Mouse (Mus musculus) embryo, embryonic 10 days (tissue): Measurements from ENCODE around the gene Kalrn.

Source experiments
- DNase-seq: peaks from one replicate; pipeline ENCODE4 v3.0.0-alpha.2; 2015; ENCODE audit warnings: low spot score

Gene Kalrn

DNA sequence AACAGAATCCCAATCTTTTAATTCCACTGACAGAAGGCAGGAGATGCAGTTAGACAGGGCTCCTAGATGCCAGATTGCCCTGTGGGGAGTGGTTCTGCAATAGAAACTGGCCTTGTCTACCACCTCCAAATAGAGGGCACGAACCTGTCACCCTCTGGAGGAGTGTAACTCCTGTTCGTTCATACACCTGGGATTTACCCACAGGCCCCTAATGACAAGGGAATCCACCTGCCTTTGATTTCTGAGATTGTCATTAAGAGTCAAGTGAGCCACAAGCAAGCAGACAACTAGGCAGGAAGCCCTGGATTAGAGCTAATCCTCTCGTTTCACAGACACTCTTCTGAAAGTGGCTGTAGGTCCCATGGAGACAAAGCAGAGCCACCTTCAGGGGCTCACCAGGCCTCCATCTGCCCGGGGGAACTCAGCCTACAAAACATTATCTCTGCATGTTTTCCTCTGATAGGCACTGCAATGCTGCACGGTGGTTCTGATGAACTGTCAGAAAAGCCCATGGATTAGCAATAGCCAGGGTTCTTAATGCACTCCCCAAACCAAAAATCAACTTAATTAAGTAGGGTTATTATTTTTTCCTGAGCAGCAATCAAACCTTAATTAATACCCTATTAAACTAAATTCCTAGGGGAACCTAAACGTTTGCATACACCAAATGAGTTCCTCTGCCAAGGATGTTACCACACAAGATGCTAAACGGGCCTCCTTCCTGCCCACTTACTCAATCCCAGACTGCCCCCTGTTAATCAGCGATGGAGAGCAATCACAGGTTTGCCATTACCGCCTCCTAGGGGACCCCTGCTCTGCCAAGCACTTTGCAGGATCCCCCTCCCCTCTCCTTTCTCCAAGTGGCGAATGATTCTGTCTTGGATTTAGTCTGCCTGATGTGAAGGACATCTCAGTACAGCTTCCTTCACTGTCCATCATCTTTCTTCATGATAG is 312.1 kb downstream of the Kalrn start:
- DNase-seq, result no peak

DNA sequence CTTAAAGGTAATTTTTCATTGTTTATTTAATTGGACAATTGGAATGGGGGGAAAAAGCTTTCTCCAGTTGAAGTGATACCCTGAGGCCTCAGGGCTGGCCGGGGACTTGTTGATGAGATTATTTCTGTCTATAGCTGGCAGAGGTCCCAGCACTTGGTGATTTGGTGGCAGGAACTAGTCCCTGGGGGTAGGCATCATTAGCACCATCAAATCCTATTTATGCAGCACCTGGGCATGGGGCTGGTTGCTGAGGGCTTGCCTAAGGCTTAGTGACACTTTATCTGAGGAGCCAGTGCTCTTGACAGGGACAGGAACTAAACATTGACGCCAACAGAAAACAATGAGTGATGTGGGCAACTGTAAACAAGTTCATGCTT is 318.7 kb downstream of the Kalrn start:
- DNase-seq, result no peak

DNA sequence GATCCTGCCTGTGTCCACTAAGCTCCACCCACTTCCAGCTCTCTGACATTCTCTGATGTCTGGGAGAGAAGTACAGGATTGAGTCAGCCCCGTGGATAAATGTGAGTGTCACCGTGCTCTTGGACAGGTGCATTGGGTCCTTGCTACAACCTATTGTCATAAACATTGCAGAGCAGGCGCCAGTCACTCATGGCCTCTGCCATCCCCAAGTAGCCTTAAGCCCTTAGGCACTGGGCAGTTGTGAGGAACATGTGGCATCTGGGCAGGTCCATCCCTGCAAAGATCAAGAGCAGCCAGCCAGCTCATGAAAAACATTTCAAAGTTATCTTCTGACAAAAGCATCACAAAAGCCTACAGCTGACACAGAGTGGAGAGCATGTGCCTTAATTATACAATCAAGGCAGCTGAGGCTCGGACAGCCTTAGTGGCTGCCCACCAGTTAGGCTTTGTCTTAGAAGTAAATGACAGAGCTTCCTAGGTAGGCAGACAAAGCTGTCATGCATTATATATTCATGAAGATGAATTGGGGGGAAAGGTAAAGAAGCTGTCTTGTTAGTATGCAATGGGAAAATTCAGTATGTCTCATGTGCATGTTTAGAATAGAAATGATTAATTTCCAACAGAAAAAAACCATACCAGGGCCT is 319.2 kb downstream of the Kalrn start:
- no peak for DNase-seq

DNA sequence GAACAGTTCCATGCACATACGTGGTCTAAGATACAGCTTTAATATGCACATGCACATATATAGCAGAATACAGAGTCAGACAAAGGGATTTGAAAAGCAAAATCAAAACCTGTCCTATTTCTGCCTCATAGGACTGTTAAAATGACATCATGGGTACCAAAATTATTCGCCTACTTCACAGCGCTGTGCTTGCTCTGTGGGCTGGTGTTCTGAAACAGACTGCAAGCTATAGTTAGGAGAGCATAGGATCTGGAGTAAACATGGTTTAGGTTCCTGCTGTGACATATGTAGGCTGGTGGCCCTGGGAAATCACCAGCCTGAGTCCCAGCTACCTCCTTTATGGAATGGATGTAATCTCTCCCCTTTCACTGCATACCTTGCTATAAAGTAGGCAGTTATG is 320.7 kb downstream of the Kalrn start:
- no peak for DNase-seq

DNA sequence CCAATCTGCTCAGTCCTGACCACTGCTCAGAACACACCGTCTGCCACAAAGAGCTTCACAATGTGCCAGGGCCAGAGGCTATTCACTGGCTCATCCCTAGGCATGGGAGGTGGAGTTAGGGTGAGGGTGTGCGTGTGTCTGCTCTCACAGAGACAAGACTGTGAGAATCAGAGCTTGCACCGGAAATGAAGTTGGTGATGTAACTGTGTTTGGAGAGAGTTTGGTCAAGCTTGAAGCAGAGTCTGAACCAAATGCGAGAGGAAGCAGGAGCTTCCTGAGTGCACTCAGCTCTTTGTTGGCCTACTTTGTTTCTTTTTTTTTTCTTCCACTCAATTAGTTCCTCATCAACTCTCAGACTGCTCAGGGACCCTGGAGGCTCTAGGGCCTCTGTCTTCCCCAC is 325.1 kb downstream of the Kalrn start:
- no peak for DNase-seq

DNA sequence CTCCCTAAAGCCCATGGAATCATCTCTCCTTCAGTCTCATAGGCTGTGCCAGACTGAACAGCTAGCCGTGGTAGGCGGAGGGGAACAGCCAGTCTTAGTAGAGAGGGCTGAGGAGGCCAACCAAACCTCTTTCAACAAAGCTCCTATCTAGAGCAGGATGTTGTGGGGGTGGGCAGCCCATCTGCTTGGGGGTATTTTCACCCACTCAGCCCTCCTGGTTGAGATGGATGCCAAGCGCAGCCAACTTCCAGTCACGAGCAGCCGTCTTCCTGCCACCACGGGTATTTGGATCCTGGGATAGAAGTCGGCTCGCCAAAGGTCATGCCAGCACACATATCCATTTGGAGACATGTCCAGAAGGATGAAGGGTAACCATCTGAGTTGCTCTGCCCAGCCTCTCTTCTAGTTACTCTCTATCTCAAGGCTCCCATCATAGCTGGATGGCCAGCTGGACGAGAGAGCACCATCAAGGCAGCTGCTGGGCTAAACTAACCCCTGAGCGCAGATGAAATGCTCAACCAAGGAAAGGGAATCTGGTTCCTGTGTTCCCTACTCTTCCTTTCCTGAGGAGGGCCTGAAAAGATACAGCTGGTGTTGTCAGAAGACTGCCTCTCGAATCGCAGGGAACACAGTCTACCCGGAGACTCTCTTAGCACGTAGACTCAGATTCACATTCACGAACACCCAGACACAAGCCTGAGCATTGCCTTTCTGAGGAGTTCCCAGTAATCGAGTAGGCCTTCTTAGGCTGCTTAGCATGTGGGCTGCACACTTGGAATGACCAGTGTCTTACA is 331.2 kb downstream of the Kalrn start:
- no peak for DNase-seq

DNA sequence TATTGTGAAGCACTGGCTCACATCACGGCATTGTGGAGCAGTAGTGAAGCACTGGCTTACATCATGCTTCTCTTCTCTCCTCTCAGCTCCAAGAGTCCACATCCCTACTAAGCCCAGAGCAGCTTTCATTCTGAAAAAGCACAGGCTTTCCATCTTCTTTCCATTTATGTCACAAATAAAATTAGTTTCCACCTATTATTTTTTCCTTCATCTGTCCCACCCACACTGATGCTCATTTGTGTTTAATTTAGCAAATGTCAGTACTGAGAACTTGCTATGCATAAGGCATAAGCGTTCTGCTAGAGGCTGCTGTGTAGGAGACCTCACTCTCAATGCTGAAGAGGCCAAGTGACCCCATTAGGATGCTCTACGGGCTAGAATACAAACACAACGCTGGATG is 333.7 kb downstream of the Kalrn start:
- no peak for DNase-seq

DNA sequence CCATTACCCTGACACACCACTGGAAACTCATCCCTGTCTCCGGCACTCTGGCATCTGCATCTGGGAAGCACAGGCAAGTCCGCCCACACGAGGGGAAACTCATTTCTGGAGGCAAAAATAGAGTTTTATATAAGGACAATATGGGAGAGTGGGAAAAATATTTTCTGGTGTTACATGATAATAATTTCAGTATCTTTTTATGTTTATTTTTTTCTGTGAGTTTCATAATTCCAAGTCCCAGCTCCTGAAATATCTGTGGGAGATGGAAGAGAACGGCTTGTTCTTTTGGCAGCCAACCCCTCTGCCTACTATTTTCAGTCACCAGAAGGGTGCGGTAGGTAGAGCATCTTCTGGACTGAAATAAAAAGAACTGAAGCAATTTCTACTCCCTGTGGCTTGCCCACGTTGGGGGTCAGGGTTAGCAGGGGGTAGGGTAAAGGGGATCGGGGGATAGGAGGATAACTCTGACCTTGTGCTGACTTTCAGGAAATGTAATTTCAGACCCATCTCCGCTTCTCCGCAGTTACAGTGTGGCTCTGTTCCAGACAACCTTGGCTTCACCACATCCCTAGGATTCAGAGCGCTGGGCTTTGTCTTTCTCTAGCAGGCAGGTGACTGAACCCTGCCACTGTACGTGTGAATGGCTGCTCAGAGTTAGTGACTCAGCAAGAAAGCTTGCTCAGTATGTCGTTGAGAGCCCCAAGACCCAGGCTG is 336.3 kb downstream of the Kalrn start:
- no peak for DNase-seq

DNA sequence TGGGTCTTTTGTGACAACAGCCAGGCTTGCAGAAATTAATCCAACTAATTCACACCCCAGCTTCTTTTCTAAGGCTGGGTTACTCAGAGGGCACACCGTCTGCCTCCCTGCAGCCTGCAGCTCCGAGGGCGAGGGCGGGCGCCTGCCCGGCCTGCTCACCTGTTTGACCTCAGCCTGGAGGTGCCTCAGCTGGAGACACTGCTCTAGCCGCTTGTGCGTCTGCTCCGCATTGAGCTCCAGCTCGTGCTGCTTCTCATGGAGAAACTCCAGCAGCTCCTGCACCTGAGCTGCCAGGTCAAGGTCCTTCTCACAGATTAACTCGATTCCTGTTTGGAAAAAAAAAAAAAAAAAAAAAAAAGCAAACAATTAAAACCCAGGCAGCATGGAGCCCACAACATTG is 338.2 kb downstream of the Kalrn start:
- DNase-seq, result no peak

DNA sequence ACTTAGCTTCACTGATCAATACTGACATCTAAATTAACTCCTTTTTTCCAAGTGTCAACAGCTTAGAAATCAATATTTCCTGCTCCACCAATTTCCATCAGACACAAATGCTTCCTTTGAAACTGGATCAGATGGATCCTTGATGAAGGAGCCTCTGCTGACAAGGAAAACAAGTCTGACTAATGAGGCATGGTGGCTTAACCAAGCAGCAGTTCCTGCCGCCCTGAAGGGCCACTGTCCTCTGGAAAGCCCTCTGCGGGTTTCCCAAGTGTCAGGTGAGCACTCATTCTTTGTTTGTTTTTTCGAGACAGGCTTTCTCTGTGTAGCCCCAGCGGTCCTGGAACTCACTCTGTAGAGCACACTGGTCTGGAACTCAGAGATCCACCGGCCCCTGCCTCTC is 341.4 kb downstream of the Kalrn start:
- peak; percentile 47 for DNase-seq

DNA sequence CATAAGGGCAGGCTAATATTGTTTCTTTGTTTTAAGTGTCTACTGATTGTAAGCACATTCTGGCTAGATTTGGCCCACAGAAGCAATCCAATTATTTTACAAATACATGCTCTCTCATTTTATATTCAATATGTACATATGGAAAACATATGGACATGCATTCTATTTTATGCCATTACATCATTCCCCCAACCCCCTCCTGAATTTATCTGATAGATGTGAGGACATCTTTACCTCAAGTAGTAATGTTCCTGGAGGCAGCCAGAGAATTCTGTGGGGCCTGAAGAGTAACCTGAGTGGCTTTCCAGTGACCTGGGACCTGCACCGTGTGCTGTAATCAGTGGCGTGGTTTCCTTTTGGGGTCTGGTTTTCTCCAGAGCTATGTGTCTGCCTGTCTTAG is 342.2 kb downstream of the Kalrn start:
- DNase-seq, result no peak

DNA sequence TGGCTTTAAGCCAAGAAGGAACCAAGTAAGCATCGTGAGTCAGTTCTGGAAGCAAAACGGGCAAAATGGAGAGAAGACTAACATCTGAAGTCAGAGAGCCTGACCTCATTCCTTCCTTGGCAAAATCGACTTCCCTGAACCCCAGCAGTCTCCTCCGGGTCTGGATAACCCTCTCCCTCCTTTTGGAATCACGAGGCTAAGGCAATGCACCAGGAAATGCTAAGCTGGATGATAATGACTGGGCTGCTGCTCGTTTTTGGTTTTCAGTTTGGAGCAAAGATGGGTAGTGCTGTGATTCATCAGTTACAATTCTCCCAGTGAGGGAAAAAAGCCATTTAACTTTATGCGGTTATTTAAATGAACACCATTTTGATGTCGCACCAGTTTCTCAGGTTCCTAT is 344.0 kb downstream of the Kalrn start:
- DNase-seq, result no peak

DNA sequence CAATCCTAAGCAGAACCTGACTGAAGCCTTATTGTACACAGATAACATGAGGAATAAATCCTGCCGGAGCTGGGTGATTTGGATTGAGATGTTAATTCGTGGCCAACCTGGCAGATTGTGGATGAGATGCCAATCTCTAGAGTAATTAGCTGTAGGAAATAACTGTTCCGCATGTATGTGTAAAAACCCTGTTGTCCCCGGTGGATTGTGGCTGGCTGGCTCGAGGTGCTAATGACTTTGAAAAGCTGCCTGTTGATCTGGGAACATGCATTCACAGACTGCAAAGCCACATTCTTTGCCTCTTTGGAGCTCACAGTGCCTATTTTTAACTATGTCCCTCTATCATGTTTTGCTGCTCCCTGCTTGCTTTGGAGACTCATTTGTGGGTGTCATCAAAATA is 344.7 kb downstream of the Kalrn start:
- DNase-seq, result no peak

DNA sequence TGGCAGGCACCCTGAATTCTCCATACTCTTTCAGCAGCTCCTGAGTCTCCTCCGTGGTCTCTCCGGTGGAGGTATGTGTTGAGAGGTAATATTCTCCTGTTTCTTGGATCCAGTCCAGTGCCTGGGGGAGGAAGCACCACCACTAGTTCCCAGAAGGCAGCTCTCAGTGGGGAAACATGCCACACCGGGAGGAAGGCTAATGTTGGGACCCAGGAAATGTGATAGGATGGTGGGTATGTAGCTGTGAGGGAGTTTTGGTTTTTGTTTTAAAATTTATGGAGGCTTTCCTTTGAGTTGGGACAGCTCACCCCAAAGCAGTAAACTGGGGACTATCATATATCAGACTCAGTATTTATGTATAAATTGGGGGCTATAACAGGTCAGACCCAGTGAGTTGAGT is 361.2 kb downstream of the Kalrn start:
- no peak for DNase-seq

DNA sequence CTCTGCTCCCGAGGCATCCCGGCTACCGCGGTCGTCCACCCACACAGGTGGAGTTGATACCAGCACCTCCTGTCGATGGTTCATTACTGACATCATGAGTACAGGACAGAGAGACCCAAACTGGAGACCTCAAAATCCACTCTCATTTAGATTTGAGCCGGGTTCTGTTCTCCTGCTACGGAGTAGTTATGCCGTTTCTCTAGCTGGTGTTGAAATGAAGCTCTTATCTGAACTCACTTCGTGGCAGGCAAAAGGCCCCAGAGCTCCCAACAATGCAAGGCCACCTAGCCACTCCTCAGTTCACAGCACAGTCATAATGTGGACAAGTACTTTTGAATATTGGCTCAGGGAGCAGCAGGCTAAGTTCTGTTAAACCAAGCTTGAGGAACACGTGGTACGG is 362.1 kb downstream of the Kalrn start:
- DNase-seq, result no peak

DNA sequence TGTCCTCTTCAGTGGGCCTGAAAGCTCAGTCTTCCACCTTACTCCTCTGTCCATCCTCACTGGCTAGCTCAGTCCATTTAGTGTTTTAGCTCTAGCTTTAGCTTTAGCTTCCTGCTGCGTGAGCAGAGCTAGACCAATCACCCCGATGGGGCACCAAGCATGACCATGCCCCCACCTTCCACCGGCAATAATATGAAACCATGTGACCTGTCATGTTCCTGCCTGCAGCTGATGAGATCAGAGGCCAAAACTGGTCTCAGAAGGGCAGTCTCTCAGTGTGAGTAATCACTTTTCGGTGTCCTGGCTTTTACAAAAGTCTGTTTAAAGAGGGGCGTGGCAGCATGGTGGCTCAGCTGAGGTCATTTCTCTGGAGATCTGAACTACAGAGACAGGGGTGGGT is 364.6 kb downstream of the Kalrn start:
- DNase-seq, result no peak

DNA sequence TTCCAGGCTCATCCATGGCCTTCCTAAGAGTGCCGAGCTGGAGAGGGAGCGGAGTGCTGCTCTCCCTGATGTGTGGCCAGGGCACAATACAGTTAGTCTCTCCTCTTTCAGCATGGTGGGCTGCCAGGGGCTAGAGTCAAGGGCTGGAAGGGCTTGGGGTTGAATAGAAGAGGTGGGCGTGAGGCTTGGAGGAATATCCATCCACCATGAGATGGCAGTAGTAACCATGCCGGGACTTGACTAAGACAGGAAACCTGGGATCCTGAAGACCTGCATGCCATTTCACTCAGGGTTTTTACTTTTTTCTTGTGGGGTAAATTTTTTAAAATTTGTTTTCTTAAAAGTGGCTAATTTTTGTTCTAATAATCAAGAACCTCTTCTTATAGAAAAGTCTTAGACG is 365.4 kb downstream of the Kalrn start:
- DNase-seq, result no peak

DNA sequence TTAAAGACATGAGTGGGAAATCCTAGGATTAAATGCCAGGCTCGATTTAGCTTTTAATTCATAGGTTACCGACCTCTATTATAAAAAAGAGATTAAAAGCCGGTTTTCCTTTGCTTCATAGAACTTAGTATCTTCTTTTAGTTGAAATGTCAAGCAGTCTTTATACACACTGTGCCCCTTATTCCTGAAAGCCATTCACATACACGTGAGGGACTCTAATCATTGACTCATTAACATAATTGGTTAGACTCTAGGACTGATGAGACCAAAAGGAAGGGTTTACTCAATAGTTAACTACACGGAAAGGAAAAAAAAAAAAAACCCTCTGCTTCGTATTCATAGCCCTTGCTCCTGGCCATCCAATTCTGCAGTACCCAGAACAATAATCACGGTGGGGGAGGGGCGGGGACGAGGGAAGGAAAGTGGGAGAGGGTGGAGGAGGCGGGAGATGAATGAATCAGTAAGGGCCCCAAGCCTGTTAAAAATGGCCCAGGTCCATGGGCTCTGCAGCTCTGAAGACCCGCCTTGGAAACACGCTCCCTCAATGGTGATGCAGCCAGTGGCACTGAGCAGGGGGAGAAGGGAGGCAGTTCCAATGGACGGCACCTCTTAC is 368.7 kb downstream of the Kalrn start:
- no peak for DNase-seq

DNA sequence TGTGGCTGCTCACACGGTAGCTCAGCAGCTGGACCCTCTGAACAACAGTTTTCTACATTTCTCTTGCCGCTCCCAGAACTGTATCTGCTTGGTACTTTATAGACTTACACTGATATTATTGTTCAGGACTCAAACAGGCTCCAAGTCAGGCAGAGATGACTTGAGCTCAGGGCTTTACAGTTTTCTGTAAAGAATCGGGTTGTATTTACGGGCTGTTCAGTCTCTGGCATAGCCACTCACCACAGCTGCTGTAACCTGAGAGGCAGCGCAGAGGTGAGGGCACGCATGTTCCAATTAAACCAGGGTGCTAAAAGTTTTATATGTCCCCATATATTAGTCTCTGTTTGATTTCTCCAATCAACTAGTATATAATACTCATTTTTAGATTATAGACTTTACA is 373.8 kb downstream of the Kalrn start:
- no peak for DNase-seq

DNA sequence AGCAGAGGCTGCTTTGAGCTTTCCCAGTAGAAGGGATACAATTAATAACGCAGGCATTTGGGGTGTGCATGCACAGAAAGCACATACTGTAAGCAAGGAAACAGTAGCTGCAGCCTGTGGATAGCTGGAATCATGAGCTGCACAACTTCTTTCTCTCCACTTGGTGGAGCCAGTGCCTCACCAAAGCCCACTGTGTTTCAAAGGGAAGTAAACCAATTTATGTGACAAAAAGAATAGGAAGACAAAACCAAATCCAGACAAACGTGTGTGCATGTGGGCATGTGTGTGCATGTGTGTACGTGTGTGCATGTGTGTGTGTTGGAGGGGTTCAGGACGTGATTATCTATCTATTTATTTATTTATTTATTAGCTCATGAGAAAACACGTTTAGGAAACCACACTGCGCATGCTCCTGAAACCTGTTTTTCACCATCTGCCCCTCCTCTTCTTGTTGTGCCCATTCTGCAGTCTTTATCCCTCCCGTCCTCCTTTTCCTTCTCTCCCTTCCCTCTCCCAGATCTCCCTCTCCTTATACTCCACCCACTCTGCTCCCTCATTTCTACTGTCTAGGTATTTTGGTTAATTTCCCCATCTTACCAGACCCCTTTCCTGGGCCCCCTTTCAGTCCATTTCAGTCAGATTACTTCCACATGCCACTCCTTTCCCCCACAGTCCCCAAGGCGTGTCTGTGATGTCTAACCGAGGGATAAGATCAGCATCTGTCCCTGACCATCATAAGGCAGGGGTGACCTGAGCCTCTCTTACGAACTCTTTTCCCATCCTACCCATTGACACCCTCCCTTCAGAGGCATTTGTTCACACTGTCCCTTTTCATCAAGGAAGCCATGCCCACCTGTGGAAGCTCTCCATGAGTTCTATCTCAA is 380.1 kb downstream of the Kalrn start:
- peak; percentile 70 for DNase-seq

DNA sequence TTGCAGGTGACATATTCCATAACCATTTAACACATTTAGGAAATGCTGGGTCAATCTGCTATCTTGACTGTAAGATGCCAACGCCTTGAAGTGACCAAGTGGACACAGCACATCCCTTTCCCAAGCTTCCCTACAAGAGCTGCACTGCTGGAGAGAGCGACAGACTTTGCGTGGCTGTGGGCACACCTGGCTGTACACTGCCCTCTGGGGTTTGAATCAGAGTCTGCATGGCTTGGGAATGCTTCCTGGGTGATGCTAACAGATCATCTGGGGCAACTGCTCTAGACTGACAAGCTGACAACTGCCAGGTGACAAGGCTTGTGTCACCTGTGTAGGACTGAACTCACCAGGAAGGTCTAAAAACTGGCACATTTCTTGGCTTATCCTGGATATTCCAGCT is 388.6 kb downstream of the Kalrn start:
- no peak for DNase-seq
